Mouse (Mus musculus) adrenal gland, adult 8-10 months (tissue): Measurements from ENCODE around the gene Robo1. TPM values are rescaled to one million over a fixed set of nuclear protein-coding genes. Genes with fewer than 3 reads are reported as not detected.

ENCODE experiments used
- DNase-seq: peaks from one replicate; pipeline ENCODE4 v3.0.0; 2022
- total RNA-seq, 4 experiments: library from RNA; stranded (reverse); gene quantifications; 2 replicates each; pipeline ENCODE4 v1.2.4; 2022

The Robo1 gene
- total RNA-seq, 4 experiments from 2014 or later, result 112 to 184 (median 152) TPM

DNA sequence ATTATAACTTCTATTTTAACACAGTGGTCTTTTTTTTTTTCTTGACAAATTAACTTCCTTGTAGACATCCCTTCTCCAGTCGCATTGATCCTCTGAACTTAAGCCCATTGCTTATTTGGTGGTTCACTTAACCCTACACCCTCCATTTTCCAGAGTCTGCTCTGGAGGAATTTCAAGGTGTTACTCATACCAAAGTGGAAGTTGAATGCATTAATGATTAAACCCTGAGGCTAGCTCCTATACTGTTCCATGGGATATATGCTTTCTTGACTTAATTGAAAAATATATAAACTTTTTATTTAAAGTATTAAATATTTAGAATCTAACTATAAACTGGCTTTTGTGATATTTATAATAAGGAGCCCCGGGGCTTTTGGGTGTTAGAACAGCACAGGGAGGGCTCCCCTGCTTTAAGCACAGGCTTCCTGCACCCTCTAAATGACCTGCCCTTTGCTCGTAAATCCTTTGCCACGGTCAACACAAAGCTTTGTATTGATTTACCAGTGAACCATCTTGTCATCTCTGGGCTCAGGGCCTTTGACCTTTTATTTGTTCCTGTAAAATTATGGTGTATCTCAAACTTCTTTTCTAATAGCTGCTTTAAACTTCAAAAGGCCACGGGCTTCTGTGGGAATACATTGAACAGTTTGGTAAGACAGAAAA lies 522.4 kb downstream of the Robo1 start:
- DNase-seq, result no peak

GRCm38 (mm10) chr16:72834266-72834665 lies 526.2 kb downstream of the Robo1 start:
- no peak for DNase-seq

- DNase-seq, result no peak
Observed at GRCm38 (mm10) chr16:72839031-72839430, 530.9 kb downstream of the Robo1 start.

DNA sequence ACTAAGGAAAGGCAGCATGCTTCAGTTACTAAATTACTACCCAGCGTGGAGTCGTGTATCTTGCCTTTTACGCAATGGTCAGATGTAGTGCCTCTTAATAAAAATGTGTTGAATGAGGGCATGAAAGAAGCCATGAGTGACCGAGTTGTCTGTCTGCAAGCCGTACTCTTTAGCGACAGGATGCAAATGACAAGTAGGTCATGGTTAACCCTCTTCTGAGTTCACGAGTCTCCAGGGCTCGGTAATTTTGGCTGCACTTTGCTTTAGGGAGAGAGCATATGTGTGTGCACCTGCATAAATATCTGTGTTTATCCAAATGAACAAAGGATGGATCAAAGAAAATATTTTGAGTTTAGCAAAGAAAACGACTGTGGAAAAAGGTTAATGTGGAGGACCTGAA lies 533.0 kb downstream of the Robo1 start:
- DNase-seq, result no peak

GRCm38 (mm10) chr16:72854101-72854500 lies 546.0 kb downstream of the Robo1 start:
- no peak for DNase-seq

GRCm38 (mm10) chr16:72854809-72855503 lies 546.9 kb downstream of the Robo1 start:
- DNase-seq, result no peak

DNA sequence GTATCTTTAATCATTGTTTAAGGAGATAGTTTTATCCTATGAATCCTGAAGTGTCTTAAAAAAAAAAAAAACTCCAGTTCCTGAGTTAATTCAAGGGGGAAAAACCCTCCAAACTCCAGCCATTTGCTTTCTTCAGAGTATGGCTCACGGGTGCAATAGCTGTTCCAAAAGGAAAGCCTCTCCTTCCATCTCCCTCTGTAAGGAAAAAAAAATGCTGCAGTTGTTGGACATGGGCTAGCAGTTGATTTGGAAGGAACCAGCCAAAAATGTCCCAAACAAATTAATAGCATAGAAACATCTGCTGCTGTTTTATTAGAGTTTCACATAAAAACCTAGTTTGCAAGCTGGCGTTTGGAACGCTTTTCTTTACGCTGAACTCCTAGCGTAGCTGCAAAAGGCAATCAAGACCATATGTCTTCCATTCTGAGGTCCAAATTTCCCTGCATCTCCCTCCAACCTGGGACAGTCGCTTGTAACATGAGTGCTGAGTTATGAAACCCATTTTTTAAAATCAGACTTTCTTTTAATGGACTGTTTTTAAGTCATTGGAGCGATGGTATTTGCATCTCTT lies 553.7 kb downstream of the Robo1 start:
- DNase-seq, result no peak

- no peak for DNase-seq
Observed at GRCm38 (mm10) chr16:72866011-72866410, 557.9 kb downstream of the Robo1 start.

DNA sequence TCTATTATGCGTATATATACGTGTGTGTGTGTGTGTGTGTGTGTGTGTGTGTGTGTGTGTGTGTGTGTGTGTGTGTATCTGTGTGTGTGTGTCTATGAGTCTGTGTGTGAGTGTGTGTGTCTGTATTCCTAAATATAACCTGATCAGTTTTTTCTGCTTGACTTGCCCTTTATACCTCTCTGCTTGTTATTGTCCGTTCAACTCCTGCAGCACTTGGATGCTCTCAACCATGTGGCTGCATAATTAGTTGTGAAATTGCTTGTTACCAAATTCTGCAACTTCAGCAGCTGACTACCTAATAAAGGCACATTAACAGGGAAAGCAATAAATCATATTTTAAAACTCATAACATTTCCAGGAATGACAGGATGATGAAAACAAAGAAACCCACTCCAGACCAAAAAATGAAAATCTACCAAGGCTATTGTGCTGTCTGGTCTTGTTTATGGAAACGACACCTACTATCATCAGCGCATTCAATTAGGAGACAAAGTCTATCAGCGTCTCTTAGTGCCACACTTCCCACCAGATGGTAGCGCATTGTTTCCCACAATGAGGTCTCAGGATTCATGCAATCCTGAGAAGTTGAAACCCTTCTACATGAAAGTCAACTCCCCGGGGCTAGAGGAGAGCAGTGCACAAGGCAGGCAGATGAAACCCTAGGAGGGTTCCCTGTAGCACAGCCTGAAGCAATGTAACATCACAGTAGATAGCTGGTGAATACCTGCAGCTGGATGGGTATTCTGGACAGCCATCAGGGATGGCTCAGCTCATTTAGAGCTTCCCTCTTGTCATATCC lies 567.0 kb downstream of the Robo1 start:
- no peak for DNase-seq

DNA sequence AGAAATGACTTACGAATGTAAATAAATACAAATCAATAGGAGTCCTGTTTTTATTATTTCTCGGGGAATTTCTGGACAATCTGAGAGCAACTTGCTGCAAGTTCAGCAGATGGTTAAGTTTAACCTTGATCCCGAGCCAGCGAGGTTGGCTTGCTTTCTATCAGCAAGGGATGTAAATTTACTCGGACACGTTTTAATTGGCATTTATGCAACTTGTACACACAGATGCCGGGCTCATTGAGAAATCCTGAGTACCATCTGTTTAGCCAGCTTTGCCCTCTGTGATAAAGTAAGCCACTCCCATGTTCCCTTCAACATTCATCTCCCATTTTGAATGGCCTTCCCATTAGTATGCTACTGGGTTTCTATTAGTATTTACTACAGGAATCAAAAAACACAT lies 580.0 kb downstream of the Robo1 start:
- DNase-seq, result no peak

- no peak for DNase-seq
Observed at GRCm38 (mm10) chr16:72889401-72889800, 581.3 kb downstream of the Robo1 start.

DNA sequence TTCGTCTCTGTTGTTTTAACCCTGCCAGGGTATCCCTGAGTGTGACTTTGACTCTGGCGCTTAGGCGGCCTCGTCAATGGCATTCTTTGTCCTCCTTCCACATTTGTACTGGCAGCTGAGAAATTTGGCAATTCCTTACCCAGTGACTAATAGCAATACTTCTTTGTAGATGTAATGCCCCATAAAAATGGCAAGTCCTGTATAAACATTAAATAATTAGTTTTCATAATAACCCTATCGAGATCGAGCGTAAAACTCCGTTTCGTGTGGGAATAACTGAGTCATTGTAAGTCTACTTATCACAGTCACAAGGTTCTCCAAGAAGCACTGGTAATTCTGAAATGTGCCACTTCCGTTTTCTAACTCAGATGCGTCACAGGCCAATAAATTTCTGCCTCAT lies 589.0 kb downstream of the Robo1 start:
- DNase-seq, result peak; percentile 36

GRCm38 (mm10) chr16:72908895-72909294 lies 600.8 kb downstream of the Robo1 start:
- DNase-seq, result no peak

GRCm38 (mm10) chr16:72913134-72913533 lies 605.0 kb downstream of the Robo1 start:
- peak; percentile 22 for DNase-seq

DNA sequence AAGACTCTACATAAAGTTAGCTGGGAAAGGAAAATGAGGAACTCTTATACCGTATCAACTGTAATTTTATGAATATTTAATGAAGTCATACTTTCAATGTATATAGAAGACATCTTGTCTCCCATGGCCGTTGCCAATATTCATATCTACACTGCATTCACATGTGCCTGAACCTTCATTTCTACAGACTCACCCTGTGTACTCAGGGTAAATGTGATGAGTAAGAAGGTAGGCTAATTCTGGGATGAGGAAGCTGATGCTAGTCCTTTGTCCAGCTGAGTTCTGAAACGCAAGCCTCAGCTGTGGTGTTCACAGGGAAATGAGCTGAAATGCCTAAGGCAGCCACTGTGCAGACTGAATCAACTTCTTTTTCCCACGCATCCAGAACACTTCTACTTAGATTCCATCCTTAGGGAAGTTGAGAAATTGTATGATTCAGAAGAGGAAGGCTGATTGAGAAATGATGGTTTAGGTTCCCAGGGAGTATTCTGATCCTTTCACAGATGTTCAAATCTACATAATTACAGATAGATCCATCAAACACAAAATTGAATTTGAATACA lies 606.0 kb downstream of the Robo1 start:
- DNase-seq, result no peak

- DNase-seq, result no peak
Observed at GRCm38 (mm10) chr16:72920013-72920412, 611.9 kb downstream of the Robo1 start.

DNA sequence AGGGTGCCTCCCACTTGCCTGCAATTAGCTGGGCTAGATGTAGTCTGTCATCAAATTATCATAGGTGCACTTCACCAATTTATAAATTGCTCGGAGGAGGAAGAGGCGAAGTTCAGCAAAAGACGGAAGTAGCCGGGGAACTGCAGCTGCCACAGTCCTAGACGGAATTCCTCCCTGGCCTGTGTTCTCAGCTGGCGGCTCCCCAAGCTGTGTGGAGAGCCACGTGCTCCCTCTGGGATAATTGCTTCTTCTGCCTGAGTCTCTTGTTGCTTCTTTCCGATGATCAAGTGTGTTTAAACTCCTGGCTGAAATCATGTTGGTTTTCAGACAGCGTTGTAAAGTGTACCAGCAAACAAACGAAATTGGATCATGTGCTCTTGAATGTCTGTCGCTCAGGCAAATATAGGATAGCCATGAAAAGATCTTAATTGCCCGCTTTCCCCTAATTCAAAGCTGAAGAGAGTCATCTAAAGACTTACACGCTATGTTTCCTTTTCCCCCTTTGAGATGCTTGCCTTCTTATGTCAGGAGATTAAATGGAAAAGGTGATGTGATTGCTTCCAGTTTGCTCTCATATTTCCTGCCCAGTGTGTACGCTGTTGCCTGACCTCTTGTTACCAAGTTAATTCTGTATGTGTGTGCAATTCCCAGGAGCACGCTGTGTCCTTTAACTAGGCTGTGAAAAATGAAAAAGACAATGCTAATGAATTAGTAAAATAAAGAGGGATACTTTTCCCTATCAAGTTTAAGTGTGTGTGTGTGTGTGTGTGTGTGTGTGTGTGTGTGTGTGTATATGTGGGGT lies 616.5 kb downstream of the Robo1 start:
- DNase-seq, result peak; percentile 44

DNA sequence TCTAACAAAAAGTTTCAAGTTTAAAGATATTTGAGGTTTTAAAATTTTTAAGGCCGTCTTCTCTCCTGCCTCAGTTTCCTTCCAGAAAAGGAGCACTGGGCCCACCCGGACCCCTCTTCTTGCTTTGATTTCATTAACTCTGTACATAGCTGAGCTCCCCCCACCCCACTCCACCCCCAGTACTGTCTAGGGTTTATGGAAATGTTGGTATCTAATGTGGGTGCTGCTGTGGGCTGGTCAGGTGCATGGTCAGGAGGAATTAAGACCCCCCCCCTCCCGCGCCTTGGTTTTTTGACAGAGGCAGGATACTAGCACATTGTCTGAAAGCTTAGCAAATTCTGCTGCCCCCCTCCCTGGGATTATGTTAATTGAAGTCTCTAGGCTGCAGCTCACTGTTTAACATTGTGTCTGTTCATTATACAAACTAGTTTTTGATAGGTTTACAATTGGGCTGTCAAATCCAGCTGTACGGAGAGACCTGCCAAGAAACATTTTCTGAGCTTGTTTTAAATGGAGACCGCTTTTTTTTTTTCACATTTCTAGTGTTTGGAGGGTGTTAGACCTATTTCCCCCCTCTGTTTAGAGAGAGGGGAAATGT lies 620.5 kb downstream of the Robo1 start:
- DNase-seq, result no peak

DNA sequence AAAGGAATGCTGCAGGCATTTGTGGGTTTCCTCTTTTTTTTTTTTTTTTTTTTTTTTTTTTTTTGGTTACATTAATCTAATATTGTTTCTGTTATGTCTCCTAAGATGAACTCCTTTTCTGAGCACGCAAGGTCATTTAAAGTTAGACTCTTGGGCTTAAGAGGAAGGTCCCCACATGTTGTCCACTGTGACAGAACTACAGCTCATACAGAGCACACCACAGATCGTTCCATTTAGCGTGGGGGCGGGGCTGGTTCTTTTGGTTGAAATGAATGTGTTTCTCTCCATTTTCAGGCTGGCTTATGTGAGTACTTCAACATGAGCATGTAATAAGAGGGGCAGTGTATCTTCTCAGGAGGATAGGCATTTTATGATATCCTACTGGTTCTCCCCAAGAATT lies 622.8 kb downstream of the Robo1 start:
- no peak for DNase-seq

DNA sequence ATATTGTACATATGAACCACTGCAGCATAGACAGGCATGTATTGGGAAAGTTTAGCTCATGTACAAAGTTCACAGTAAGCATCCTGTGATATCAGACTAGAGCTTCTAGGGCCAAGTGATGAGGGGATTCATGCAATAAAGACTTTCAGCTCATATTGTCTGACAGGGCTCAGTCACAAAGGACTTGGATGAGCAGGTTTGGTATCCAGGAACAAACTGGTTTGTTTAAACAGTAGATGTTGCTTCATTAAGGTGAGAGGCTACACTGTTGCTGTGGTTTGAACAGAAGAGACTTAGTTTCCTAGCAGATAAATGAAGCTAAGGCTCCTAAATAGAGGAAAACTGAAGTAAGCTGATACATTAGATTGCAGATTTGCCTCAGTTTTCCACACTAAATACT lies 626.8 kb downstream of the Robo1 start:
- no peak for DNase-seq

GRCm38 (mm10) chr16:72937183-72937582 lies 629.1 kb downstream of the Robo1 start:
- no peak for DNase-seq

GRCm38 (mm10) chr16:72939862-72940261 lies 631.8 kb downstream of the Robo1 start:
- no peak for DNase-seq
